Mouse (Mus musculus): Measurements from ENCODE around the gene Ado.

Ado gene

GRCm38 (mm10) chr10:67537151-67537994, 11.4 kb downstream of the Ado start:
- in situ Hi-C loops (cut with MboI, MseI) = loop anchor here in 1 of 2 experiments (5.0 to 10.0 kb wide), 2 partner anchors 190 to 613 kb away; no protein-coding TSS in a partner anchor

GRCm38 (mm10) chr10:67536621-67537141, 12.1 kb downstream of the Ado start:
- in situ Hi-C loops (cut with MboI, MseI) = loop anchor here in 1 of 2 experiments (5.0 to 10.0 kb wide), 2 partner anchors 191 to 612 kb away; no protein-coding TSS in a partner anchor

- in situ Hi-C loops (cut with MboI, MseI) = loop anchor here in 1 of 2 experiments (5.0 to 10.0 kb wide), 2 partner anchors 191 to 611 kb away; no protein-coding TSS in a partner anchor
Observed at GRCm38 (mm10) chr10:67535972-67536371, 12.8 kb downstream of the Ado start.

GRCm38 (mm10) chr10:67535256-67535655, 13.5 kb downstream of the Ado start, which contains the start of gene Egr2:
Gene Egr2 (plus strand): TSS chr10:67535475.
- in situ Hi-C loops (cut with MboI, MseI) = loop anchor here in 1 of 2 experiments (5.0 to 10.0 kb wide), 2 partner anchors 192 to 610 kb away; no protein-coding TSS in a partner anchor

- in situ Hi-C loops (cut with MboI, MseI) = loop anchor here (5.0 to 10.0 kb wide), 4 partner anchors 42 to 605 kb away; no protein-coding TSS in a partner anchor
Observed at GRCm38 (mm10) chr10:67529769-67530168, 19.0 kb downstream of the Ado start.

GRCm38 (mm10) chr10:67526435-67526834, 22.3 kb downstream of the Ado start:
- in situ Hi-C loops (cut with MboI, MseI) = loop anchor here (5.0 to 10.0 kb wide), 3 partner anchors 39 to 209 kb away; no protein-coding TSS in a partner anchor

GRCm38 (mm10) chr10:67524694-67525093, 24.1 kb downstream of the Ado start:
- in situ Hi-C loops (cut with MboI, MseI) = loop anchor here (5.0 to 10.0 kb wide), 3 partner anchors 37 to 207 kb away; no protein-coding TSS in a partner anchor

- in situ Hi-C loops (cut with MboI, MseI) = loop anchor here in 1 of 2 experiments (10.0 kb wide), 1 partner anchor 199 kb away; no protein-coding TSS in a partner anchor
Observed at GRCm38 (mm10) chr10:67524130-67524529, 24.6 kb downstream of the Ado start.

- in situ Hi-C loops (cut with MboI, MseI) = no loop called here
Observed at GRCm38 (mm10) chr10:67518733-67519132, 30.0 kb downstream of the Ado start.

- in situ Hi-C loops (cut with MboI, MseI) = no loop called here
Observed at GRCm38 (mm10) chr10:67512871-67513270, 35.9 kb downstream of the Ado start.

- in situ Hi-C loops (cut with MboI, MseI) = no loop called here
Observed at GRCm38 (mm10) chr10:67512211-67512610, 36.5 kb downstream of the Ado start.

GRCm38 (mm10) chr10:67505248-67505647, 43.5 kb downstream of the Ado start:
- in situ Hi-C loops (cut with MboI, MseI) = loop anchor here in 1 of 2 experiments (10.0 kb wide), 1 partner anchor 650 kb away; no protein-coding TSS in a partner anchor

- in situ Hi-C loops (cut with MboI, MseI) = loop anchor here in 1 of 2 experiments (10.0 kb wide), 1 partner anchor 649 kb away; no protein-coding TSS in a partner anchor
Observed at GRCm38 (mm10) chr10:67504046-67504445, 44.7 kb downstream of the Ado start.

GRCm38 (mm10) chr10:67503320-67503995, 45.3 kb downstream of the Ado start:
- in situ Hi-C loops (cut with MboI, MseI) = loop anchor here in 1 of 2 experiments (10.0 kb wide), 1 partner anchor 649 kb away; no protein-coding TSS in a partner anchor

- in situ Hi-C loops (cut with MboI, MseI) = loop anchor here in 1 of 2 experiments (5.0 kb wide), 1 partner anchor 371 kb away; no protein-coding TSS in a partner anchor
Observed at GRCm38 (mm10) chr10:67497951-67498350, 50.8 kb downstream of the Ado start.

- in situ Hi-C loops (cut with MboI, MseI) = loop anchor here in 1 of 2 experiments (5.0 kb wide), 1 partner anchor 370 kb away; no protein-coding TSS in a partner anchor
Observed at GRCm38 (mm10) chr10:67497144-67497892, 51.4 kb downstream of the Ado start.
